Mouse (Mus musculus): ENCODE measurements around the gene Gtsf1. TPM values are rescaled to one million over a fixed set of nuclear protein-coding genes. Genes with fewer than 3 reads are reported as not detected.

Gtsf1 gene
- polyA plus RNA-seq (2012; rRNA removed), result not detected in 2 replicates

GRCm38 (mm10) chr15:103430241-103430640, at the start of gene Gtsf1:
Gene Gtsf1, minus strand, starts transcription at chr15:103430470.

DNA sequence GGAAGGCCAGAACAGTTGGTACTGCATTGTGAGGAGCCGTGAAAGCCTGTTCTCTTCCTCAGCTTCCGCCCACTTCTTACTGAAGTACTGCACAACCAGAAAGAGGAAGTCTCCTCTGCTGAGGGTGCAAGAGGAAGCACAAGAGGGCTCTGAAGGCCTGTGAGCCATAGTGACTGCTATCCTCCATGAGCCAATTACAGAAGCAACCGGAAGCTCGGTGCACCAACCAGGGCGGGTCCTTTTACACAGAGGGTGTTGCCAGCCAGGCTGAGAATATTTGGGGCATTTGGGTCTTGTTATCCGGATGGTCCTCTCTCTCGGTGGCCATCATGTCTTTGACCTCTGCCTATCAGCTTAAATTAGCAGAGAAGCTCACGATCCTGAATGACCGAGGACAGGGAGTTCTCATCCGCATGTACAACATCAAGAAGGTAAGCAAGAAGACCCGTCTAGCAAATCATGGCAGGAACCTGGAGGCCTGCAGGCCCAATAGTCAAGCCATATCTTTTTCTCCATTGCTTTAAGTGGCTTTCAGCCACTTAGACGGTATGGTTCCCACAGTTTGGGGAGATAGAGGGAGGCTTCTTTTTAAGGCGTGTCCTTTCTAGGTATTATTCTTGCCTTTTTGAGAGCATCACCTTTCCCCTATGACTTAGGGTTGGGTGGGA, 23.4 kb upstream of the Gtsf1 start, which contains the start of gene Nckap1l:
Gene Nckap1l (plus strand): TSS at position 244 of the 668 bp plus-strand sequence.

GRCm38 (mm10) chr15:103448369-103448768, 18.1 kb upstream of the Gtsf1 start, which contains the start of gene Gtsf2:
Gene Gtsf2, minus strand, starts transcription at chr15:103448469.

DNA sequence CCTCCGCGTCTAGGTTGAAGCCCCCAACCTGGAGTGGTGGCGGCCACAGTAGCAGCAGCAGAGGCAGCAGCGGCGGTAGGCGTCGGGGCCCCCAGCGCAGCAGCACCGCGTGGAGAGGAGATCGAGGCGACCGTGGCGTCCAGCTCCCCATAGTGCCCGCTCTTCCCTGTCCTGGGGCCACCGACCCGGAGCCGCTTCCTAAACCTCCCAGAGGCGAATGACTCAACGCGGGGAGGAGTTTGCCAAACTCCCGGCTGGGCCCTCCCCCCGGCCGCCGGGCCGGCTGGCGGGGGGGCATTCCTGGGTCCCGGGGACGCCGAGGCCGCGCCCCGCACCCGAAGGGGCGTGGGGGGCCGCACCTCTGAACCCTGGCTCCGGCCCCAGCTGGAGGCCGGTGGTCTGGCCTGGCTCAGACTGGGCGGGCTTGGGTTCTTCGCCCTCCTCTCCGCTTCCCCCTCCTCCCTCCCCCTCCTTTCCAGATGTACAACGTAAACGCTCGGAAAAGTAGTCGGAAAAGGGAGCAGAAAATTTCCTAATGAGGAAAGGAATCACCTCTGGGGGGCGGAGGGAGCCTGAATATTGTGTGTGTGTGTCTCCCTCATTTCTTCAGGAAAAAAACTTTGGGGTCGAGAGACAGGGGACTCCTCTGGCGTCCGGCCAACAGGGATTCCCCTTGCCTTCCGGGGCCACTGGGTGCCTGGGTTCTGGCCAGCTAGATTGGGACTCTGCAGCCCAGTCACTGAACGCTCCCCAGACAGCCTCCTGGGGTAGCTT, 63.7 kb downstream of the Gtsf1 start, which contains the start of gene Itga5:
Gene Itga5 (minus strand): TSS at position 388 of the 774 bp plus-strand sequence.

Other genes starting within 250 kb of the Gtsf1 start
- gene Cbx5, start 190.7 kb downstream of the Gtsf1 start, polyA plus RNA-seq (2012; rRNA removed), result 17.1 and 17.5 TPM in 2 replicates
- gene Hnrnpa1, start 190.0 kb downstream of the Gtsf1 start, polyA plus RNA-seq (2012; rRNA removed), result 299 and 307 TPM in 2 replicates
- gene Nfe2, start 172.1 kb downstream of the Gtsf1 start, polyA plus RNA-seq (2012; rRNA removed), result 105 and 117 TPM in 2 replicates
- 123 and 127 TPM in 2 replicates for gene Copz1, start 157.8 kb downstream of the Gtsf1 start, polyA plus RNA-seq (2012; rRNA removed)
- 0.85 and 0.87 TPM in 2 replicates for gene Gpr84, start 119.9 kb downstream of the Gtsf1 start, polyA plus RNA-seq (2012; rRNA removed)
- gene Zfp385a, start 90.4 kb downstream of the Gtsf1 start, polyA plus RNA-seq (2012; rRNA removed), result 6.8 and 7.2 TPM in 2 replicates
- gene Itga5, start 63.7 kb downstream of the Gtsf1 start, polyA plus RNA-seq (2012; rRNA removed), result 12.3 and 14.7 TPM in 2 replicates
- not detected in 2 replicates for gene Gtsf2, start 18.0 kb upstream of the Gtsf1 start, polyA plus RNA-seq (2012; rRNA removed)
- 9.7 and 10.4 TPM in 2 replicates for gene Nckap1l, start 23.3 kb upstream of the Gtsf1 start, polyA plus RNA-seq (2012; rRNA removed)
- 2.5 and 3.4 TPM in 2 replicates for gene Pde1b, start 72.6 kb upstream of the Gtsf1 start, polyA plus RNA-seq (2012; rRNA removed)
- gene Ppp1r1a, start 107.5 kb upstream of the Gtsf1 start, polyA plus RNA-seq (2012; rRNA removed), result 3.6 and 3.7 TPM in 2 replicates
- not detected in 2 replicates for gene Glycam1, start 134.6 kb upstream of the Gtsf1 start, polyA plus RNA-seq (2012; rRNA removed)